Mouse (Mus musculus): ENCODE results near the gene Rnaset2a.

DNA sequence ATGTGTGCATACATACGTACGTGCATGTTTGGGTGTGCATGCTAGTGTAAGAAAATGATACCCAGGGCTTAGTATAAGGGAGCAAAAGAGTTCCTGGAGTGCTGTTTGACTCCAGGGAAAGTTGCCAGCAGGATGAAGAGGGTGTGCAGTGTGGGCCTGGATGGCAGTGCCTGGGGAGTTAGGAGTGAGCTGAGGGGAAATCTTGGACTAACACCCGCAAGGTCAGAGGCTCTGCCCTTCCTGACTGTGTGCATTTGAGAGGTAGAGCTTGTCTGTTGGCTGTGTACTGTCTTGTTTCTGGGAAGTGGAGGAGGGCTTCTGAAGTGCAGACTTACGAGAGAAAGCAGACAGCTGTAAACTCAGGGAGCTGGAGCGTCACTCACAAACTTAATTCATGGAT, 35.9 kb upstream of the Rnaset2a start:
- TF ChIP-seq POLR2A (IDR thresholded peaks at IDR 0.05; ENCODE audit: control insufficient read depth, low read depth, low read length) (no peak), CTCF (IDR thresholded peaks at IDR 0.05; ENCODE audit: control insufficient read depth, insufficient read depth, insufficient replicate concordance, low read depth, low read length) (no peak)
